Mouse (Mus musculus) stomach, embryonic 14.5 days (tissue): Measurements from ENCODE around the gene Mul1. TPM values are rescaled to one million over a fixed set of nuclear protein-coding genes. Genes with fewer than 3 reads are reported as not detected.

Experiments used
- ATAC-seq: fragments of 200-750 bp; cut with Nextera tagmentation; 2 replicates; pipeline ENCODE4 v1.8.0; 2017; ENCODE audit warnings: low read depth, moderate TSS enrichment; ENCODE audit not compliant: insufficient number of reproducible peaks, insufficient read depth, low FRiP score
- H3K27ac ChIP-seq: fragments of 300-500 bp; sonication (generic); 2 replicates; pipeline ENCODE4 v1.5.1; 2014; ENCODE audit warnings: mild to moderate bottlenecking, low read length, moderate library complexity, mixed read lengths
- H3K27me3 ChIP-seq: fragments of 300-500 bp; sonication (generic); 2 replicates; pipeline ENCODE4 v1.6.1; 2014; ENCODE audit warnings: low read length, control low read depth, mixed read lengths; ENCODE audit not compliant: control insufficient read depth, insufficient read depth
- H3K36me3 ChIP-seq: fragments of 300-500 bp; sonication (generic); 2 replicates; pipeline ENCODE4 v1.6.1; 2014; ENCODE audit warnings: mild to moderate bottlenecking, control low read depth, low read length, moderate library complexity, mixed read lengths; ENCODE audit not compliant: control insufficient read depth, insufficient read depth
- H3K4me1 ChIP-seq: fragments of 300-500 bp; sonication (generic); 2 replicates; pipeline ENCODE4 v1.6.1; 2014; ENCODE audit warnings: low read length, control low read depth, mixed read lengths; ENCODE audit not compliant: control insufficient read depth, insufficient read depth
- H3K4me2 ChIP-seq: fragments of 300-500 bp; sonication (generic); replicated peaks from 2 replicates; pipeline ENCODE4 v1.6.1; 2014; ENCODE audit warnings: low read depth, low read length, control low read depth
- H3K4me3 ChIP-seq: fragments of 300-500 bp; sonication (generic); 2 replicates; pipeline ENCODE4 v1.5.1; 2014; ENCODE audit warnings: low read depth, low read length, control low read depth
- H3K9ac ChIP-seq: fragments of 300-500 bp; sonication (generic); replicated peaks from 2 replicates; pipeline ENCODE4 v1.6.1; 2014; ENCODE audit warnings: low read depth, mild to moderate bottlenecking, control low read depth, low read length, moderate library complexity, mixed read lengths
- H3K9me3 ChIP-seq: fragments of 300-500 bp; sonication (generic); 2 replicates; pipeline ENCODE4 v1.6.1; 2016; ENCODE audit warnings: low read depth, low read length, control low read depth; ENCODE audit not compliant: control insufficient read depth
- WGBS: fragments of 180-500 bp; shearing (Covaris S2); extraction: QIAGEN DNeasy Blood & Tissue Kit; methylation state at CpG from one replicate; pipeline ENCODE4 v1.1.7; 2014; 5-methylcytosine and 5-hydroxymethylcytosine counted together
- polyA plus RNA-seq: library from polyadenylated mRNA; unstranded; fragments of >200 nt; fragmentation: Nextera tagmentation; extraction: Ambion mirVana; gene quantifications from 2 replicates; pipeline ENCODE4 v1.2.1, GENCODE M21; 2014

Mul1 gene
- polyA plus RNA-seq, 1 experiment from 2014 or later = 17.6 TPM

GRCm38 (mm10) chr4:138455956-138456341 is 21.5 kb downstream of the Mul1 start:
- Histone ChIP-seq H3K4me1 (peaks cover 20% of the 10 kb centered on the region; the same call in 1 of the 2 replicates), H3K27ac (no peak overlapping the region), H3K27me3 (no peaks in the 10 kb centered on the region), H3K36me3 (no peaks in the 10 kb centered on the region), H3K9ac (peak overlapping the region; percentile 85), H3K4me3 (peak overlapping the region; percentile 92), H3K4me2 (peak overlapping the region; percentile 91), H3K9me3 (no peaks in the 10 kb centered on the region)
- ATAC-seq = no peak
- WGBS = under 1% methylated on average over 17 of the region's 17 CpGs

- Histone ChIP-seq H3K9me3 (no peaks in the 10 kb centered on the region), H3K27ac (no peak overlapping the region), H3K36me3 (no peaks in the 10 kb centered on the region), H3K4me1 (peaks cover 20% of the 10 kb centered on the region; the same call in 1 of the 2 replicates), H3K9ac (peak overlapping the region; percentile 85; the same call in 1 of the 2 replicates), H3K27me3 (no peaks in the 10 kb centered on the region), H3K4me3 (peak overlapping the region; percentile 92), H3K4me2 (peak overlapping the region; percentile 91)
- ATAC-seq = no peak
- 21% methylated on average over 8 of the region's 8 CpGs for WGBS
These were observed 22.1 kb downstream of the Mul1 start for GRCm38 (mm10) chr4:138456536-138456935.

- Histone ChIP-seq H3K4me3 (no peak overlapping the region), H3K9me3 (no peaks in the 10 kb centered on the region), H3K27me3 (no peaks in the 10 kb centered on the region), H3K4me2 (no peak overlapping the region), H3K36me3 (no peaks in the 10 kb centered on the region), H3K27ac (no peak overlapping the region), H3K4me1 (peaks cover 20% of the 10 kb centered on the region; the same call in 1 of the 2 replicates), H3K9ac (no peak overlapping the region)
- no peak for ATAC-seq
- WGBS = 33% methylated on average over 4 of the region's 4 CpGs
These were observed 22.6 kb downstream of the Mul1 start for GRCm38 (mm10) chr4:138457091-138457490.

- no peak overlapping the region for H3K27ac ChIP-seq
- H3K9ac ChIP-seq = no peak overlapping the region
- H3K4me1 ChIP-seq = peaks cover 25% of the 10 kb centered on the region
- H3K4me3 ChIP-seq = no peak overlapping the region
- H3K4me2 ChIP-seq = no peak overlapping the region
- H3K27me3 ChIP-seq = no peaks in the 10 kb centered on the region
- ATAC-seq = no peak
- no peaks in the 10 kb centered on the region for H3K36me3 ChIP-seq
- 82% methylated on average over 7 of the region's 7 CpGs for WGBS
- no peaks in the 10 kb centered on the region for H3K9me3 ChIP-seq
These were observed 23.7 kb downstream of the Mul1 start for GRCm38 (mm10) chr4:138458171-138458570.

GRCm38 (mm10) chr4:138458735-138459440 is 24.4 kb downstream of the Mul1 start:
- Histone ChIP-seq H3K27me3 (no peaks in the 10 kb centered on the region), H3K4me1 (peaks cover 27% of the 10 kb centered on the region), H3K9ac (no peak overlapping the region), H3K9me3 (no peaks in the 10 kb centered on the region), H3K4me2 (no peak overlapping the region), H3K4me3 (no peak overlapping the region), H3K36me3 (no peaks in the 10 kb centered on the region), H3K27ac (no peak overlapping the region)
- 58% methylated on average over 5 of the region's 5 CpGs for WGBS
- no peak for ATAC-seq

- Histone ChIP-seq H3K27ac (no peak overlapping the region), H3K36me3 (no peaks in the 10 kb centered on the region), H3K9me3 (no peaks in the 10 kb centered on the region), H3K4me1 (peaks cover 36% of the 10 kb centered on the region), H3K4me2 (no peak overlapping the region), H3K4me3 (no peak overlapping the region), H3K27me3 (no peaks in the 10 kb centered on the region), H3K9ac (no peak overlapping the region)
- WGBS = 71% methylated on average over 6 of the region's 6 CpGs
- no peak for ATAC-seq
These were observed 25.3 kb downstream of the Mul1 start for GRCm38 (mm10) chr4:138459775-138460174.

- no peak for ATAC-seq
- Histone ChIP-seq H3K27me3 (no peaks in the 10 kb centered on the region), H3K36me3 (no peaks in the 10 kb centered on the region), H3K4me3 (no peak overlapping the region), H3K9me3 (no peaks in the 10 kb centered on the region), H3K4me1 (peaks cover 43% of the 10 kb centered on the region), H3K4me2 (no peak overlapping the region), H3K27ac (no peak overlapping the region), H3K9ac (no peak overlapping the region)
- WGBS = 32% methylated on average over 9 of the region's 9 CpGs
These were observed 26.4 kb downstream of the Mul1 start for GRCm38 (mm10) chr4:138460910-138461309.

- Histone ChIP-seq H3K4me3 (no peak overlapping the region), H3K27me3 (no peaks in the 10 kb centered on the region), H3K4me2 (no peak overlapping the region), H3K27ac (no peak overlapping the region), H3K9ac (no peak overlapping the region), H3K36me3 (no peaks in the 10 kb centered on the region), H3K9me3 (no peaks in the 10 kb centered on the region), H3K4me1 (peaks cover 39% of the 10 kb centered on the region)
- WGBS = 99% methylated on average over 5 of the region's 5 CpGs
- no peak for ATAC-seq
These were observed 27.0 kb downstream of the Mul1 start for GRCm38 (mm10) chr4:138461471-138461870.
